22 mouse cellular contexts compared by ENCODE assay signal in genomic region chr15:27204888-27205287, GRCm38 (mm10).
A peak's percentile ranks its signal among the peaks of the same experiment; 100 is the strongest.
DNase-seq lines count a peak whose midpoint lies in the region; ATAC-seq and TF ChIP-seq lines count a peak whose summit lies in the region.
"Had no signal": no experiment of that assay in that cellular context is flagged by ENCODE, and none has a peak within 500 bp of the region (broad histone marks: within the 10 kb centered on the region; RNA-seq: fewer than 3 reads in every experiment).

No protein-coding gene starts in this region.

- ATAC-seq in hindbrain, embryonic 16.5 days, result peak; percentile 40; the same call in 1 of the 2 replicates
- ATAC-seq in hindbrain, embryonic 12.5 days (ENCODE audit: low FRiP score), result no peak
- no peak for ATAC-seq in midbrain, postnatal 0 days (ENCODE audit: low FRiP score)
- ATAC-seq in midbrain, embryonic 15.5 days (replicated peaks), result no peak
- ATAC-seq: CD4-positive, CD25-positive, alpha-beta regulatory T cell, adult 4 months; intestine, postnatal 0 days; liver, postnatal 0 days had no signal

- no peaks in the 10 kb centered on the region for H3K27me3 ChIP-seq in heart, embryonic 10.5 days (ENCODE audit: insufficient read depth, poor library complexity, severe bottlenecking)
- no peaks in the 10 kb centered on the region for H3K27me3 ChIP-seq in hindbrain, embryonic 16.5 days (replicated peaks; ENCODE audit: control insufficient read depth, insufficient read depth, low read length)
- H3K27me3 ChIP-seq in hindbrain, embryonic 12.5 days, result no peaks in the 10 kb centered on the region
- no peaks in the 10 kb centered on the region for H3K27me3 ChIP-seq in midbrain, postnatal 0 days (ENCODE audit: insufficient read depth, low read length)
- H3K27me3 ChIP-seq in midbrain, embryonic 15.5 days (replicated peaks), result no peaks in the 10 kb centered on the region
- H3K27me3 ChIP-seq: forebrain, embryonic 12.5 days; limb, embryonic 12.5 days had no signal

- H3K9me3 ChIP-seq in heart, embryonic 10.5 days, result no peaks in the 10 kb centered on the region
- H3K9me3 ChIP-seq in hindbrain, embryonic 16.5 days (ENCODE audit: control insufficient read depth, low read length), result no peaks in the 10 kb centered on the region
- no peaks in the 10 kb centered on the region for H3K9me3 ChIP-seq in hindbrain, embryonic 12.5 days (replicated peaks)
- H3K9me3 ChIP-seq in midbrain, postnatal 0 days (ENCODE audit: low read length), result no peaks in the 10 kb centered on the region
- H3K9me3 ChIP-seq in midbrain, embryonic 15.5 days, result no peaks in the 10 kb centered on the region
- H3K9me3 ChIP-seq: forebrain, embryonic 12.5 days; limb, embryonic 12.5 days had no signal

- 0 out of 2 replicates have a peak, but pooled peaks cover 5% of the 10 kb centered on the region for H3K4me1 ChIP-seq in heart, embryonic 10.5 days
- no peaks in the 10 kb centered on the region for H3K4me1 ChIP-seq in hindbrain, embryonic 16.5 days (ENCODE audit: control insufficient read depth, insufficient read depth, low read depth, low read length)
- no peaks in the 10 kb centered on the region for H3K4me1 ChIP-seq in hindbrain, embryonic 12.5 days
- H3K4me1 ChIP-seq in midbrain, postnatal 0 days (ENCODE audit: insufficient read depth, low read length), result no peaks in the 10 kb centered on the region
- H3K4me1 ChIP-seq in midbrain, embryonic 15.5 days, result no peaks in the 10 kb centered on the region
- H3K4me1 ChIP-seq: forebrain, embryonic 12.5 days; limb, embryonic 12.5 days had no signal

- WGBS in heart, embryonic 10.5 days, result 53% methylated on average over 6 of the region's 6 CpGs
- 43% methylated on average over 6 of the region's 6 CpGs for WGBS in hindbrain, embryonic 16.5 days
- WGBS in hindbrain, embryonic 12.5 days, result 49% methylated on average over 6 of the region's 6 CpGs
- 41% methylated on average over 6 of the region's 6 CpGs for WGBS in midbrain, postnatal 0 days
- WGBS in midbrain, embryonic 15.5 days, result 38% methylated on average over 6 of the region's 6 CpGs

- peak; percentile 71 for DNase-seq in heart, adult 11 months
- no peak for DNase-seq in heart, embryonic 10.5 days (ENCODE audit: low spot score)
- DNase-seq in midbrain, postnatal 0 days (ENCODE audit: low spot score), result peak; percentile 44
- no peak for DNase-seq in frontal cortex, postnatal 36 days (ENCODE audit: low spot score in 2 of 2)
- no peak for DNase-seq in kidney, postnatal 25 days
- DNase-seq: adrenal gland, postnatal 36 days; cerebellum, adult 11 months; cerebellum, adult 9-11 months; kidney, postnatal 36 days; layer of hippocampus, postnatal 36 days; liver, postnatal 0 days; thymus, adult 18-20 months; thymus, postnatal 36 days had no signal

- no peak overlapping the region for H3K4me3 ChIP-seq in heart, embryonic 10.5 days
- no peak overlapping the region for H3K4me3 ChIP-seq in hindbrain, embryonic 16.5 days (ENCODE audit: low read length)
- no peak overlapping the region for H3K4me3 ChIP-seq in hindbrain, embryonic 12.5 days
- H3K4me3 ChIP-seq in midbrain, postnatal 0 days (ENCODE audit: low read depth, low read length), result no peak overlapping the region
- H3K4me3 ChIP-seq in midbrain, embryonic 15.5 days, result no peak overlapping the region
- H3K4me3 ChIP-seq: forebrain, embryonic 12.5 days; limb, embryonic 12.5 days had no signal

- TF ChIP-seq CTCF in midbrain, postnatal 0 days (IDR thresholded peaks at IDR 0.05), result no peak

- H3K36me3 ChIP-seq in heart, embryonic 10.5 days, result no peaks in the 10 kb centered on the region
- H3K36me3 ChIP-seq in hindbrain, embryonic 16.5 days (ENCODE audit: control insufficient read depth, insufficient read depth, low read length), result no peaks in the 10 kb centered on the region
- no peaks in the 10 kb centered on the region for H3K36me3 ChIP-seq in hindbrain, embryonic 12.5 days
- H3K36me3 ChIP-seq in midbrain, postnatal 0 days (ENCODE audit: insufficient read depth, low read length), result no peaks in the 10 kb centered on the region
- no peaks in the 10 kb centered on the region for H3K36me3 ChIP-seq in midbrain, embryonic 15.5 days (replicated peaks)
- H3K36me3 ChIP-seq: forebrain, embryonic 12.5 days; limb, embryonic 12.5 days had no signal

- H3K4me2 ChIP-seq in hindbrain, embryonic 16.5 days (ENCODE audit: low read length), result no peak overlapping the region
- H3K4me2 ChIP-seq in hindbrain, embryonic 12.5 days (replicated peaks), result no peak overlapping the region
- no peak overlapping the region for H3K4me2 ChIP-seq in midbrain, postnatal 0 days (ENCODE audit: low read depth, low read length, poor library complexity, severe bottlenecking)
- H3K4me2 ChIP-seq in midbrain, embryonic 15.5 days, result no peak overlapping the region
- H3K4me2 ChIP-seq: forebrain, embryonic 12.5 days; limb, embryonic 12.5 days; liver, embryonic 11.5 days had no signal

- H3K9ac ChIP-seq in hindbrain, embryonic 16.5 days (ENCODE audit: low read depth, low read length), result no peak overlapping the region
- no peak overlapping the region for H3K9ac ChIP-seq in hindbrain, embryonic 12.5 days
- H3K9ac ChIP-seq in midbrain, postnatal 0 days (replicated peaks; ENCODE audit: low read length, poor library complexity, severe bottlenecking), result no peak overlapping the region
- no peak overlapping the region for H3K9ac ChIP-seq in midbrain, embryonic 15.5 days
- H3K9ac ChIP-seq: forebrain, embryonic 12.5 days; limb, embryonic 12.5 days; liver, postnatal 0 days had no signal

- H3K27ac ChIP-seq in heart, embryonic 10.5 days, result no peak overlapping the region
- no peak overlapping the region for H3K27ac ChIP-seq in hindbrain, embryonic 16.5 days (ENCODE audit: low read depth, low read length)
- no peak overlapping the region for H3K27ac ChIP-seq in hindbrain, embryonic 12.5 days
- no peak overlapping the region for H3K27ac ChIP-seq in midbrain, postnatal 0 days (ENCODE audit: low read depth, low read length)
- H3K27ac ChIP-seq in midbrain, embryonic 15.5 days, result no peak overlapping the region
- H3K27ac ChIP-seq: forebrain, embryonic 12.5 days; limb, embryonic 12.5 days; macrophage had no signal

Comparison
In these comparisons a context has a peak if more than half of its experiments do, and no peak if none do; other contexts are left out.
1. DNase-seq: peak in heart, adult 11 months (single experiment) and midbrain, postnatal 0 days (single experiment); none in heart, embryonic 10.5 days (single experiment), frontal cortex, postnatal 36 days (0 of 2) and kidney, postnatal 25 days (0 of 2).